Mouse (Mus musculus) kidney, adult 2 months (tissue): ENCODE measurements around the gene Abca14.

ENCODE experiments used
- CTCF ChIP-seq: fragments of 200-500 bp; conservative IDR thresholded peaks from 2 replicates; pipeline ENCODE4 v1.5.1; 2011; ENCODE audit warnings: low read depth, mild to moderate bottlenecking, control low read depth, low read length, moderate library complexity, mixed read lengths; ENCODE audit not compliant: insufficient read depth, insufficient read length
- POLR2A ChIP-seq: fragments of 200-500 bp; IDR thresholded peaks from one replicate; pipeline ENCODE4 v1.6.1; 2011; ENCODE audit warnings: low read depth, low read length, control low read depth

DNA sequence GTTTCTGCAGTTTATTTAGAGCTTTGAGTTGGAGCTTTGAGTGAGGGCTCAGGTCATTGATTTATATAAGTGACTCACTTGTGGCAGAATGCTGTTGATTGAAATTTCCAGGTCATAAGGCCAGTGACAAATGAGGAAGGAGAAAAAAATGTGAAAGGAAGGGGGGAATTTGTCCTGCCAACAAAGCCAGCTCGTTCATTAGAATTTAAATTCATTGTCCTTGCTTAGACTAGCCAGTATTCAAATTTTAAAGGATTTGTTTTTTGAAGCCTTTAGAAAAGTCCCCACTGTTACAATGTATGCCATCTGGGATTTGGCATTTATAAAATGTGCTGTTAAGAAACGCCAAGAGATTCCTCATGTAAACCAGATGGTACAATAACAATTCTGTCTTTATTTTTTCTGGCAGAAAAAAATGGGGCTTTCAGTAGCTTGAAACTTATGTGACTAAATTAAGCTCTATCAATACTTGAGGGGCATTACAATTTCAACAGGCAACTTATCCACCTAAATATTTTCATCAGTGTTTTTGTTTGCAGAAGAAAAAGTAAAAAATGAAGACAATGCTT is 46.8 kb upstream of the Abca14 start:
- TF ChIP-seq CTCF (no peak), POLR2A (no peak)
